Mouse (Mus musculus) cerebellum, adult 8-10 months (tissue): ENCODE measurements around the gene Tas1r3.
A peak's percentile ranks its signal among the peaks of the same experiment; 100 is the strongest.

ENCODE experiments used
- DNase-seq: peaks from one replicate; pipeline ENCODE4 v3.0.0; 2022

The Tas1r3 gene

DNA sequence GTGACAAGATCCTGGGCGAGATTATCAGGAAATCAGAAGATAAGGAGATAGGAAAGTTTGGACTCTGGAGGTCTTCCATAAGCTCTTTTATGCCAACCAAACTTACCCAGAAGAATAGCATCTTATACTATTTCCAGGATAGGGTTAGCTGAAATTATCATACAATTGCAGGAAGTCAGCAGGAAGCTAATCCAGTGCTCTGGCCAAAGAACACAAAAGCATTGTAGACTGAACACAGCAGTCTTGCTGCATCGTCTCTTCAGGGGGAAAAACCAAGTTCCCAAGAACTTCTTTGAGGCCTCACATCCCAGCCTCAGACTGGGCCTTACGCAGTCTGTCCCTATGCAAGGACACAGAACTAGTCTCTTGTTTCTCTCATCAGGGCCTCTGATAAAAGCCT is 20.4 kb upstream of the Tas1r3 start:
- DNase-seq = no peak

DNA sequence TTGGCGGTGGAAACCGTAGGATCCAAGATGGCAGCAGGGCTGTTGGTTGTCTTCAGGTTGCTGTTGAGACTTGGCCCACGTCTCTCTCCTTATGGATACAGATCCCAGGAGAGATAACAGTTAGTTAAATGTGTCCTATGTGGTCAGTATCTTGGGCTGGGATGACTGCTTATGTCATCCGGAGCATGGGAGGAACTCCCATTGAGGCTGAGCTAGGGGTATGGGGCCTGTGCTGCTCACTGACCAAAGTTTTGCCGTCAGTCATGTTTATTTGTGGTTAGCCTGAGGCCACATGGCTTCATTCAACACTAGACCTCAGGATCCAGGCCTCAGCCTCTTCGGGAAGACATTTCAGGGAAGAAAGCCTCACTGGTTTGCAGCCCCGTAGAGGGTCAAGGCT is 8.2 kb upstream of the Tas1r3 start:
- no peak for DNase-seq

DNA sequence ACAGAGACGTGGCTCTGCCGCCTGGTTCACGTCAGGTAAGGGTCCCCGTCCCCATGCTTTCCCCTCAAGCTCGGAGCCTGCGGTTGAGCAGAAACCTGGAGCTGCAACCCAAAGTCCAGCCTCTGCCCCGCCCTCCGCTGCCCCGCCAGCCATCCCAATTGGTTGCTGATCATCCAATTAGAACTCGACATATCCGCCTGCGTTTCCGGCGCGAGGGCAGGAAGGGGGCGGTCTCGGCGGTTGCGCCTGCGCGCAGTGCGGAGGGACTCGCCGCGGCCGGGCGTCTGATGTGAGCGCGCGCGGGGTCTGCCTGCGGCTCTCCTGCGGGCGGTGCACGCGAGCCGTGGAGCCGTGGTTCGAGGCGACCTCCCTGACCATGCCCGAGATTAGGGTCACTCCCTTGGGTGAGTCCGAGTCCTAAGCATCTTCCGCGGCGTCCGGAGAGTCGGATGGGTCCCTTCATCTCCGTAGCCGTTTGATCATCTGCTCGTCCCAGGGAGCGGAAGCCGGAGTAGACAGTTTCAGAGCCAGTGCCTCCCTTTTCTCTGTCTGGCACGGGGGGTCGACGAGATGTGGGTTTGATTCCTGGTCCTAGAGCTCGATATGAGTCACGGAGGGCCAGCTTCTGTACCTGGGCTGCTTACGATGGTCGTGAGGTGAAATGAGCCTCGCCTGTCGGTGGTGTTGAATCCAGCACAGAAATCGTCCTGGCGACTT is 6.3 kb upstream of the Tas1r3 start, which contains the start of the genes Cptp and Ints11:
TSS of gene Cptp (minus strand) at position 124 of the 717 bp plus-strand sequence.
TSS of gene Ints11 (plus strand) at position 230 of the 717 bp plus-strand sequence.
- peak; percentile 95 for DNase-seq

DNA sequence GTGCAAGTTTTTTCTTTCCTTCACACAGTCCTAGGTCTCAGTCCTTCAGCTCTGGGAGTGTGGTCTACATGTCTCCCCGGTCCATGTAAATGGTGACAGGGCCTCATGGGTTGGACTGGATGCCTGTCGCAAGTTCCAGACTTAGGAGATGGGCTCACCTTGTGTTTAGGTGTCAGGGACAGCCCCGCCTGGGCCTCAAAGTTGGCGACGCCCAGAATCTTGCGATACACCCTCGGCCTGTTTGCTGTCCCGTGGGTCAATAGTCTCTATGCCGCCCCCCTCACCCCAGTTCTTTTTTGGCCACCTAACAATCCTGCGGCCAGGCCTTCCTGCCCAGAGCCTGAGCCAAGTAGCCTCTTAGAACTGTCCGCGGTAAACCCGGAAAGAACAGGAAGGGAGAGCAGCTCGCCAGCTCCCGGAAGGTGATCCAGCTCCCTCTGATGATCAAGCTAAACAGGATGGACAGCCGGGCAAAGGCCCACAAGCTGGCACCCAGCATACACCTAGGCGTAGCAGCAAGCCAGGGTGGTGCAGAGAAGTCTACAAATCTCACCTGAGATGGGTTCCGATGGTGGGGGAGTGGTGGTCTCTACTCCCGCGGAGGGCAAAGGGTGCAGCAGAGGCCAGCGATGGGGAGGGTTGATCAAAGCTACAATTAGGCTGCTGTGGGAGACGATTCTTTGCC is 5.6 kb upstream of the Tas1r3 start:
- no peak for DNase-seq

DNA sequence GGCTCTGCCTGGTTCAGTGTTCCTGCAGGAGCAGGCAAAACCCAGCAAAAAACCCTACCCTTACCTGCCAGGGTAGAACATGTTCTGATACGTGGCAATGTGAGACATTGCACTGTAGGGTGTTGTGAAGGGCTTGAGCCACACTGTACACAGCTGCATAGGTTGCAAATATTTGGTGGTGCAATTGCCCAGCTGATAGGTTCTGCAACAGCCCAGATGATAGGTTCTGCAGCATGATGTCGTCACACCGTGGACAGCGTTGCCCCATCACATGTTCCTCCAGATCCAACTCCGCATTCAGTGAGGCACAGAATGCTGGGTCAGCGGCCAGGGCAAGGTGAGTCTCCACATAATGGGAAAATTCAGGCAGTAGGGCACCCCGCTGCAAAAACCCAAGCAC is 1.4 kb downstream of the Tas1r3 start:
- no peak for DNase-seq

DNA sequence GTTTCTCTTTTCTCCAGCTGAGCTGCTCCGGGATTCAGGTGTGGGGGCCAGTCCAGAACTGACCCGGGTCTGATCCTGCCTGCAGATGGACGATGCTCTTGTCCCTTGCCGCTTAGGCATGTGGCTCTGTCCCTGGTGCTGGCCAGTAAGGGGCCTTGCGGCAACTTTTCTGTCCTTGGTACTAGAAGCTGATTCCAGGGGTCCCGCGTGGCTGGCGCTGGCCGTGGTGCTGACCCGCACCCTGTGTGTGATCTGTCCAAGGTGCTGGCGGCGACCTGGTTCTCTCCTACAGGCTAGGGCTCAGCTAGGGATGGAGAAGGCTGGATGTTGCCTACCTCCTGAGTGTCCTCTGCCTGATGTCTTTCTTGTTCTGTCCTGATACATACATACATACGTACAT is 3.8 kb downstream of the Tas1r3 start:
- DNase-seq = no peak

DNA sequence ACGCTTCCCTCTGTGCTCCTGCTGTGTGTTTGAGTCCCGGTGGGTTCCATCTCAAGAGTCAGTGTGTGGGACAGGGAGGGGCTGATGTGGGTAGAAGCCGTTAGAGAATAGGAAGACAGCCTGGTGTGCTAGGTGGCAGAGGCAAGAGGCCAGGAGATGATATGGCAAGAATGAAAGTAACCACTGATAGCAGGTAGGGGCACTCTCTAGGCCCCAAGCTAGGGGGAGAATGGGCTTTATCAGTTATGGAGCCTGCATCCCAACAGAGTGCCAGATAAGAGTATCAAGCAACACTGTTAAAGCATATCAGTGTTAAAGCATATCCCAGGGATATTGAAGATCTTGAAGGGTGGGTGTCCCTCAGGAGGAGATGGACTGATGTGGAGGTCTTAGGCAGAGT is 6.3 kb downstream of the Tas1r3 start:
- no peak for DNase-seq

DNA sequence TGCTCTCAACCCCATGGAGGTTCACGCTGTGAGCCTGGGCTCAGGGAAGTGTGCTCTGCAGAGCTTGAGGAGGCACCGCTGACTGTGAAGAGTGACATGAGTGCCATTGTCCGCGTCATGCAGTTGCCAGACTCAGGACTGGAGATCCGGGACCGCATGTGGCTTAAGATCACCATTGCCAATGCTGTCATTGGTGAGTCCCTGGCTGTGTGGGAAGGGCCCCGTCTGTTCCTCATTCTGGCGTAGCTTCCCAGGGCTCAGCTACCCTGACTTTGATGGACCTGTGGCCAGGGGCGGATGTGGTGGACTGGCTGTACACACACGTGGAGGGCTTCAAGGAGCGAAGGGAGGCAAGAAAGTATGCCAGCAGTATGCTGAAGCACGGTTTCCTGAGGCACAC is 7.1 kb downstream of the Tas1r3 start:
- no peak for DNase-seq

DNA sequence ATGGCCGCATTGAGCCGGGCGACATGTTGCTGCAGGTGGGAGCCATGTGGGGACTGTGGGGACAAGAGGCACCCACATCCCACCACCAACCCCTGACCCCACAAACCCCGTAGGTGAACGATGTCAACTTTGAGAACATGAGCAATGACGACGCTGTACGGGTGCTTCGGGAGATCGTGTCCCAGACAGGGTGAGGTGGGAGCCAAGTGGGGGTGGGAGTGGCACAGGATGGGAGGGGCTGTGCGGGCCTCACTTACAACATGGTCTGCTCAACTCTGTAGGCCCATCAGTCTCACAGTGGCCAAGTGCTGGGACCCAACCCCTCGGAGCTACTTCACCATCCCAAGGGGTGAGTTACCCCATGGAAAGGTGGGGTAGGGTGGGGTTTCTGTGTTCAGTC is 8.2 kb downstream of the Tas1r3 start:
- DNase-seq = no peak

DNA sequence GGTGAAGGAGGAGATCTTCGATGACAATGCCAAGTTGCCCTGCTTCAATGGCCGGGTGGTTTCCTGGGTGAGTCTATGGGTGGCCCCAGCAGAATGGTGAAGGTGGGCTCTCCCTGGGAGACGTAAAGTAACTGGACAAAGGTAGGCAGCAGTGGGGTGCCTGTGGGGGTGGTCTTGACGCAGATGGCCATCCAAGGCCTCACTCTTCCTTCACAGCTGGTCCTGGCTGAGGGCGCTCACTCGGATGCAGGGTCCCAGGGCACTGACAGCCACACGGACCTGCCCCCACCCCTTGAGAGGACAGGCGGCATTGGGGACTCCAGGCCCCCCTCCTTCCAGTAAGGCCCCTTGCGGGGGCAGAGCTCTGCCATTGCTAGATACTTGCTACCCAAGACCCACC is 9.7 kb downstream of the Tas1r3 start:
- no peak for DNase-seq

DNA sequence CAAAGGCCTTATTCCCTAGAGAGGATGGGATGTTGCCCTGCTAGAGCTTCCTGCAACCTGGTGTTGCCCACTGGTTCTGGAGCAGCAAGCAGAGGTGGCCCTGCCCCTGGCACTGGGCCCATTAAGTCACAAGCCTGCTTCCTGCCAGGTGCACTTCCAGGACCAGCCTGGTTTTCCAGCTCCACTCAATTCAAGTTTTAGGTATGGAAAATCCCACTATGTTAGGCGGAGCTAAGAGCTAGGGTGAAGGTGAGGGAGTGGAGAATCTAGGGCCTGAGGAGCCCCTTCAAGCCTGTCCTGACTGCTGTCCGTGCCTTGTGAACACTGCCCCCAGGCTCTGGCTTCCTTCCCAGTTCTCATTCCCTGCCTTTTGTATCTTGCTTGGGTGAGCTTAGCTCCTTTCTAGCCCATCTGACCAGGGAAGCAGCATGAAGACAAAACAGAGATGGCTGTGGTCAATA is 11.2 kb downstream of the Tas1r3 start:
- peak; percentile 52 for DNase-seq

DNA sequence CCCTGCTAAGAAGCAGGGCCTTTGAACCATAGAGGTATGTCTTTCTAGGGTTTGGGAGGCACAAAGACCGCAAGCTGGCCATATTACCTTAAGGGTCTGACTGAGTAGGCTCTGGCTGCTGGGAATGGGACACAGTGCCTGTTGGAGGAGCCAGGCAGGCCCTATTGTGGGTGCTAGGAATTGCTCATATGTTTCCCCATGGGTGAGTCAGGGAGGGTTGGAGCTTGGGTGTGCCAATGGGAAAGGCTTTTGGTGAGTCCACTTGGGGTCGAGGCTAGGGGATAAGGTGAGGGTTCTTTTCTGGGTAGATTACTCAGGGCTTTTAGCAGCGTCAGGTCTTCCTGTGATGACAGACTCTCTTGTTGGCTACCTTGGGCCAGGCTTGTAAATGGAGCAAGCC is 11.8 kb downstream of the Tas1r3 start:
- DNase-seq = no peak

DNA sequence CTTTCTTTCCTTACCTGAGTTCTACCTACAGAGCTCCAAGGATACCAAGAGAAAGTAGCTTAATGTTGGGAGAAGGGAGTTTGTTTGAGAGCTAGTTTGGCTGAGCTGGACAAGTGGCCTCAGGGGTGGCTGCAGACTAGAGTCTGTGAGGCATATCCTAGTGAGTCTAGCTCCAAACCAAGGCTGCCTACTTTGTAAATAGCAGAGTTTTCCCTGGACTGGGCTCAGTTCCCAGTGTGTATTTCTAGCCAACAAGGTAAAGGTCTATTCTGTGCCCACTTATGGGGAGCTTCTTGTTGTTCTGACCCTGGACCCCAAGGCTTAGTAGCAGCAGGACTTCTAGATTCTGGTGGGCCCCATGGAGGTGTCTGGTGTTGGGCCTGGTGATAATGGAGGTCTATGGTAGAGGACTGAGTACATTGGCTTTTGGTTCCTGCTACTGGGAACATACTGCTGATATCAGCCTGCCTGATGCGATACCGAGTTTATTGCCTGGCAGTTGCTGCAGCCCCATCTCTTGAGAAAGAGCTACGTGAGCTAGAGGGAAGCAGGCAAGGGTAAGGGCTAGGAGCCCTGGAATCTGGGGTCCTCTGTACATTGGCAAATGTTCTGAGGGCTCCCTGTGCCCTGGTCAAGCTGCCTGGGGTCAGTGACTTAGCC is 13.2 kb downstream of the Tas1r3 start:
- no peak for DNase-seq

DNA sequence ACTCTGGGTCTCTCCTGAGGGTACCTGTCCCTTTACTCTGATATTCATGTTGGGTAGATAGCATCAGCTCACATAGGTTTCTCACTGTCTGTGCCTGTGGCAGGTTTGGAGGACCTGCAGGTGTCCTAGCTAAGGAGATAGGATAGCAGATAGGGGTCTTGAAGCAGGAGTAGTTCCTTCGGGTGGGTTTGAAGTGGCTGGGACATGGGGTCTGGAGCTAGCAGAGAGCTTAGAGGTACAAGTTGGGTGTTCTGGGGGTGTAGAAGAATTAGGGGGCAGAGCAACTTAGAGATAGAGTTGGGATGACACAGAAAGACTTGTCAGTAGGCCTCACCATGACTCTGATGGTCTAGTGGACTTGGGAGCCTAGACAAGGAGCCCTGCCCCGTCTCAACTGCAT is 13.8 kb downstream of the Tas1r3 start:
- no peak for DNase-seq

DNA sequence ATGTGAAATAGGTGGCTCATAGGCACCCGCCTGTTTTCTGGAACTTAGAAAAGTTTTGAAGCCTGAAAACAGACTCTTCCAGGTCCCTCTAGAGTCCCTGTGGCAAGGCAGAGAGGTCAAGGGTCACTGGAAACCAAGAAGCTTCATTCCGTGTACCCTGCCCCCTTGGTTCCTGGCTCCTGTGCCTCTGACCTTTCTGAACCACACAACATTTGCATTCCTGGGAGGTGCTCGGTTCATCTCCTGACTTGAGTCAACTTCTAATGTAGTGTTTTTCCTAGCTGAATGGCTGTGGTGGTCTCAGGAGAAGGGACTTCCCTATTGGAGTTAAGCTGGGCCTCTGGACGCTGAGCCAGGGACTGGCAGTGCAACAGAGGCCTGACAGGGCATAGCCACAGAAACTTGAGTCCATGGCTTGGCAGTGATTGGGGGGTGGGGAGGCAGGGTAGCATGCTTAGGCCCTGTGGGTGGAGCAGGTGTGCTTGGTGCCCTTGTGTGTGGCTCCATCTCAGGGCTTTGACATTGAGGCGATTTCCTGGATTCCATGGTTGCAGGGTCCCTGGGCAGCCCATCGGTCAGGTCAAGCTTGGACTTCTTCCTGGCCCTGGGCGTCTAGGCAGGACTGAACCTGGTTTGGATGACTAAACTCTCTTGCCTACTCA is 14.6 kb downstream of the Tas1r3 start:
- no peak for DNase-seq

DNA sequence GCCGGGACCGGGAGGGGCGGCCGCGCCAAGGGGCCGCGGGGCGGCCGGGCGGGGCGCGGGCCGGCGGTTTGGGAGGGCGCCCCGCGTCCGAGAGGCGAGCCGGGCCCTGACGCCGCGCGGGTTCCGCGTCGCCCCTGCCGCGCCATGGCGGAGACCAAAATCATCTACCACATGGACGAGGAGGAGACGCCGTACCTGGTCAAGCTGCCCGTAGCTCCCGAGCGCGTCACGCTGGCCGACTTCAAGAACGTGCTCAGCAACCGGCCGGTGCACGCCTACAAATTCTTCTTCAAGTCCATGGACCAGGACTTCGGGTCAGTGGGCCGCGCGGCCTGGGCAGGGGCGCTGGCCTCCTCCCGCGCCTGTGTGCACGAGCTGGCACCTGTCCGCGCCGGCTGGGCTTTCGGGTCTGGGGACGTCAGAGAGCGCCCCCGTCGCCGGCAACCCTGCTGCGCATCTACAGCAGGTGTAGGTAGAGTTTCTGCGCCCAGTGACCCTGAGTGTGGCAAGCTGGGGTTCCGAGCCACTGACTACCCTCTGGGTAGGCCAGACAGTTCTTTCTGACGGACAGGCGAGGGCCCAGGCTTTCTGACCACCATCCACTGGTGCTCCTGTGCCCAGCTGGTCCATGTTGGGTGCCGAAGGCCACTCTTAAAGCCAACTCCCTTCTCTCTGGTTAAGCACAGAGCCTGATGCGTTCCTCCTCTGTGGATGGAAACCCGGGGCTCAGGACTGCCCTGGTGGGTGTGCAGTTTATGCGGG is 15.4 kb downstream of the Tas1r3 start:
- no peak for DNase-seq

DNA sequence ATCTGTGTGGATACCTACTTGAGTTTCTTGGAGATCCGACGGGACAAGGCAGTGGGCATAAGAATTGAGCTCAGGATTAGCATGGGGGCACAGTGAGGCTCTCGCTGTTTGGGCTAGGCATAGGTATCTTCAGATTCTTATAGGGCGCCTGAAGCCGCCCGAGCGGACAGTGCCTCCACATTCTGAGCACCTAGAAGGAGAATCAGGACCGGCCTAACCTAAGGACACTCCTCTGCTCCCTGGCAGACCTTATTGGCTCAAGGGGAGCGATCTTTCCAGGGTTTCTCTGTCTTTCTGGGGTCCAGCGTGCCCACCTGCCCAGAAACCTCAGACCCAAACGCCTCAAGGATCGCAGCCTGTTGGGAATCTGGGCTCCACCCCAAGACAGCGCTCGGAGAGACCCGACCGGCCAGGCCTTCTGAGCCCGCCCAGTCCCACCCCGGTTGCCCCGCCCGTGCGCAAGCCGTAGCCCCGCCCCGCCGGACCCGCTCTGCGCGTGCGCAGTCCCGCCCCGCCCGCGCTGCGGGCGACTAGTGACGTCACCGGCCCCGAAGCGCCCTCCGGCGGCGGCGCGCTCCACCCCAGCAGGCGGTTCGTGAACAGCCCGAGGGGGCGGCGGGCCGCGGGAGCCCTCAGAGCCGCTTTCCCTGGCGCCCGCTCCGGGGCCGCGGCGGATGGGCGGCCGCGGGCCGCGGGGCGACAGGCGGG is 16.1 kb downstream of the Tas1r3 start, which contains the start of gene Dvl1:
TSS of gene Dvl1 (plus strand) at position 532 of the 708 bp plus-strand sequence.
- DNase-seq = peak; percentile 96

DNA sequence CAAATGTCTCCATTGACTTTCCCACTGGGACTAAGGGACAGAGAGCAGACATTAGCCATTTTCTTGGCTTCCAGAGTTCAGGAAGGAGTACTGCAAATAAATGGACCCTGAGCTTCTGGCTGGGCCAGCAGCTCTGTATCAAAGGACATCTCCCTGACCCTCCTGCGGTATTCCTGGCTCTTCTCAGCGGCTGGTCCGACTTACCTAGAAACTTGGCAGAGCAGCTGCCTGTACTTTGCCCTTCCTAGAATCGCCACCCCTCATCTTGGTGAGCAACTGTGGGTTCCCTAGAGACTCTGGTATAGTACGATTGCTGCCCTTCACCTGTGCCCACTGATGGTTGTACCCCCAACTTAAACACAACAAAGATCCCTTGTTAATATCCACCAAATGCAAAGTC is 19.9 kb downstream of the Tas1r3 start:
- DNase-seq = no peak

DNA sequence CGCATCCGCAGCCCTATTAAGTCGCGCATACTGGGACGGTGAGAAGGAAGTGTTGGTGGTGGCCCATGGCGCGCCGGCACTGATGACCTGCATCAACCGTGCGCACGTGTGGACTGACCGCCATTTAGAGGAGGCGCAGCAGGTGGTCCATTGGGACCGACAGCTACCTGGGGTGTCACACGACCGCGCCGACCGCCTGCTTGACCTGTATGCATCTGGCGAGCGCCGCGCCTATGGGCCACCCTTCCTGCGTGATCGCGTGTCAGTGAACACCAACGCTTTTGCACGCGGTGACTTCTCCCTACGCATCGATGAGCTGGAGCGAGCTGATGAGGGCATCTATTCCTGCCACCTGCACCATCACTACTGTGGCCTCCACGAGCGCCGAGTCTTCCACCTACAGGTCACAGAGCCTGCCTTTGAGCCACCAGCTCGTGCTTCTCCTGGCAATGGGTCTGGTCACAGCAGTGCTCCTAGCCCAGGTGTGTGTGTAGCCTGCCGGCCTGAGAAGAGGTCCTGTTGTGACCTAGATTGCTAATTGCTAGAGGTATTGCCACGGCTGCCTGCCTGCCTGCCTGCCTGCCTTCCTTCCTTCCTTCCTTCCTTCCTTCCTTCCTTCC is 21.4 kb downstream of the Tas1r3 start:
- DNase-seq = peak; percentile 47

DNA sequence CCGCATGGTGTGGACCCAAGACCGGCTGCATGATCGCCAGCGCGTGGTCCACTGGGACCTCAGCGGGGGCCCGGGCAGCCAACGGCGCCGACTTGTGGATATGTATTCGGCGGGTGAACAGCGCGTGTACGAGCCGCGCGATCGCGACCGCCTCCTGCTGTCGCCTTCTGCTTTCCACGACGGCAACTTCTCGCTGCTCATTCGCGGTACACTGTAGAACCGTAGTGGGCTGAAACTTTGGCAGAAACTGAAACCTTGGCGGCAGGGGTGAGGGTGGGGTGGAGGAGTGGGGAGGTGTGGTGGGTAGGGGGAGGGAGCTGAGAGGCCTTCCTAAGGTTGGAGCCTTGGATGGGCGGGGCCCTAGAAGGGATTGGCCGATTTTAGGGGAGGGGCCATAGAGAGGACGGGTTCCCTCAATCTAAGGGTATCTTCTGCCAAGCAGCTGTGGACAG is 22.1 kb downstream of the Tas1r3 start:
- DNase-seq = no peak
